In the genomic region with DNA sequence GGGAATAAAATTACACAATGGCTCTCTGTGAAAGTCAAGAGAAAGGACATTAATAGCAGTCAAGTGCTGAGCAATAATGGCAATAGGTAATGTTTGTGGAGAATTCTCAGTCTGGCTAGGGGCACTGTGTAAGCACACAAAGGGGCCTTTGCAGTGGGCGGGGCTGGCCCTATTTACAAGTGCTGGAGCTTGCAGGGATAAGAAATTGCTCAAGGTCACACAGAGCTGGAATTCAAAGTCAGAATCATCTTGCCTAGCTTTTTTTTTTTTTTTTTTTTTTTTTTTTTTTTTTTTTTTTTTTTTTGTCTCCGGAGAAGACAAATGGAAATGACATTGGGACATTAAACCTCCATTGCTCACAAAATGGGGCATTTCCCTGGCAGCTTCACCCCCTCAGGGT, we compare ENCODE assay signal across 23 mouse cellular contexts.
A peak's percentile ranks its signal among the peaks of the same experiment; 100 is the strongest.
DNase-seq lines count a peak whose midpoint lies in the region; ATAC-seq and TF ChIP-seq lines count a peak whose summit lies in the region.
"Had no signal": no experiment of that assay in that cellular context is flagged by ENCODE, and none has a peak within 500 bp of the region (broad histone marks: within the 10 kb centered on the region; RNA-seq: fewer than 3 reads in every experiment).

No protein-coding gene starts in this region.

- 79% methylated on average over 2 of the region's 2 CpGs for WGBS in forebrain, embryonic 11.5 days
- 69% methylated on average over 2 of the region's 2 CpGs for WGBS in forebrain, embryonic 16.5 days
- WGBS in neural tube, embryonic 11.5 days, result 67% methylated on average over 2 of the region's 2 CpGs
- 74% methylated on average over 2 of the region's 2 CpGs for WGBS in neural tube, embryonic 15.5 days

- TF ChIP-seq CTCF in brain, embryonic 14.5 days (IDR thresholded peaks at IDR 0.05; ENCODE audit: borderline replicate concordance, extremely low read depth, insufficient read depth, insufficient read length), result no peak

- no peak overlapping the region for H3K27ac ChIP-seq in forebrain, embryonic 11.5 days (ENCODE audit: low read depth, low read length)
- H3K27ac ChIP-seq in forebrain, embryonic 16.5 days (ENCODE audit: low read length), result no peak overlapping the region
- no peak overlapping the region for H3K27ac ChIP-seq in neural tube, embryonic 11.5 days (ENCODE audit: low read depth, low read length)
- no peak overlapping the region for H3K27ac ChIP-seq in neural tube, embryonic 15.5 days (replicated peaks)
- H3K27ac ChIP-seq: embryonic facial prominence, embryonic 10.5 days; embryonic facial prominence, embryonic 13.5 days; forebrain, embryonic 13.5 days; gastrocnemius, adult 2 months; hindbrain, embryonic 12.5 days; hindbrain, embryonic 15.5 days had no signal

- no peaks in the 10 kb centered on the region for H3K27me3 ChIP-seq in forebrain, embryonic 11.5 days (ENCODE audit: control insufficient read depth, insufficient read depth, low read length)
- no peaks in the 10 kb centered on the region for H3K27me3 ChIP-seq in forebrain, embryonic 16.5 days (replicated peaks; ENCODE audit: control insufficient read depth, insufficient read depth, low read length)
- no peaks in the 10 kb centered on the region for H3K27me3 ChIP-seq in neural tube, embryonic 11.5 days (ENCODE audit: control insufficient read depth, insufficient read depth, low read length)
- no peaks in the 10 kb centered on the region for H3K27me3 ChIP-seq in neural tube, embryonic 15.5 days (replicated peaks)
- H3K27me3 ChIP-seq: embryonic facial prominence, embryonic 13.5 days; forebrain, embryonic 13.5 days; hindbrain, embryonic 12.5 days; hindbrain, embryonic 15.5 days had no signal

- no peak overlapping the region for H3K9ac ChIP-seq in forebrain, embryonic 11.5 days (ENCODE audit: low read length)
- no peak overlapping the region for H3K9ac ChIP-seq in forebrain, embryonic 16.5 days (replicated peaks; ENCODE audit: low read depth, low read length)
- H3K9ac ChIP-seq in neural tube, embryonic 11.5 days (ENCODE audit: low read length), result no peak overlapping the region
- H3K9ac ChIP-seq in neural tube, embryonic 15.5 days (replicated peaks), result no peak overlapping the region
- H3K9ac ChIP-seq: embryonic facial prominence, embryonic 13.5 days; forebrain, embryonic 13.5 days; forebrain, postnatal 0 days; hindbrain, embryonic 12.5 days; hindbrain, embryonic 15.5 days had no signal

- peak; percentile 30; the same call in 1 of the 2 replicates for ATAC-seq in forebrain, embryonic 11.5 days (replicated peaks; ENCODE audit: low FRiP score)
- no peak for ATAC-seq in forebrain, embryonic 16.5 days
- no peak for ATAC-seq in neural tube, embryonic 11.5 days (ENCODE audit: insufficient read depth, low FRiP score, low TSS enrichment)
- ATAC-seq in neural tube, embryonic 15.5 days (ENCODE audit: low FRiP score), result no peak
- ATAC-seq: forebrain, embryonic 13.5 days; forebrain, postnatal 0 days had no signal

- TF ChIP-seq POLR2A in brain, embryonic 14.5 days (IDR thresholded peaks at IDR 0.05; ENCODE audit: borderline replicate concordance, extremely low read depth, insufficient read depth, insufficient read length, poor library complexity, severe bottlenecking), result no peak

- no peaks in the 10 kb centered on the region for H3K36me3 ChIP-seq in forebrain, embryonic 11.5 days (ENCODE audit: control insufficient read depth, insufficient read depth, low read length)
- no peaks in the 10 kb centered on the region for H3K36me3 ChIP-seq in forebrain, embryonic 16.5 days (ENCODE audit: control insufficient read depth, insufficient read depth)
- no peaks in the 10 kb centered on the region for H3K36me3 ChIP-seq in neural tube, embryonic 11.5 days (ENCODE audit: control insufficient read depth, insufficient read depth, low read length)
- no peaks in the 10 kb centered on the region for H3K36me3 ChIP-seq in neural tube, embryonic 15.5 days
- H3K36me3 ChIP-seq: embryonic facial prominence, embryonic 10.5 days; embryonic facial prominence, embryonic 13.5 days; hindbrain, embryonic 12.5 days; hindbrain, embryonic 15.5 days had no signal

- H3K4me1 ChIP-seq in forebrain, embryonic 11.5 days (replicated peaks; ENCODE audit: control insufficient read depth, insufficient read depth, low read length), result no peaks in the 10 kb centered on the region
- no peaks in the 10 kb centered on the region for H3K4me1 ChIP-seq in forebrain, embryonic 16.5 days (replicated peaks; ENCODE audit: control insufficient read depth, insufficient read depth, low read length)
- no peaks in the 10 kb centered on the region for H3K4me1 ChIP-seq in neural tube, embryonic 11.5 days (ENCODE audit: control insufficient read depth, insufficient read depth, low read length)
- H3K4me1 ChIP-seq in neural tube, embryonic 15.5 days, result no peaks in the 10 kb centered on the region
- H3K4me1 ChIP-seq: embryonic facial prominence, embryonic 10.5 days; embryonic facial prominence, embryonic 13.5 days; forebrain, embryonic 13.5 days; hindbrain, embryonic 12.5 days; hindbrain, embryonic 15.5 days had no signal

- no peak overlapping the region for H3K4me3 ChIP-seq in forebrain, embryonic 11.5 days (ENCODE audit: low read depth, low read length)
- no peak overlapping the region for H3K4me3 ChIP-seq in forebrain, embryonic 16.5 days (replicated peaks; ENCODE audit: low read length)
- no peak overlapping the region for H3K4me3 ChIP-seq in neural tube, embryonic 11.5 days (ENCODE audit: low read depth, low read length)
- no peak overlapping the region for H3K4me3 ChIP-seq in neural tube, embryonic 15.5 days (replicated peaks)
- H3K4me3 ChIP-seq: embryonic facial prominence, embryonic 10.5 days; embryonic facial prominence, embryonic 13.5 days; erythroblast, embryonic 14.5 days; forebrain, embryonic 13.5 days; gastrocnemius, adult 2 months; hindbrain, embryonic 12.5 days; hindbrain, embryonic 15.5 days had no signal

- no peak for DNase-seq in forebrain, embryonic 11.5 days (ENCODE audit: low spot score)
- peak; percentile 11 for DNase-seq in neural tube, embryonic 11.5 days (ENCODE audit: low spot score)
- peak; percentile 19 for DNase-seq in brain, embryonic 14.5 days (ENCODE audit: low read depth)
- DNase-seq in urinary bladder, postnatal 4 days (ENCODE audit: low spot score in 2 of 2), result no peak
- DNase-seq: adrenal gland, postnatal 10 days; adrenal gland, postnatal 36 days; cerebellum, adult 11-12 months; cerebellum, adult 8-10 months; cerebellum, postnatal 10 days; cerebellum, postnatal 36 days; embryo, embryonic 11 days; forebrain, postnatal 0 days; gastrocnemius, adult 2 months; gastrocnemius, postnatal 14 days had no signal

- H3K4me2 ChIP-seq in forebrain, embryonic 11.5 days (ENCODE audit: low read depth, low read length, severe bottlenecking), result no peak overlapping the region
- H3K4me2 ChIP-seq in forebrain, embryonic 16.5 days (ENCODE audit: low read length), result no peak overlapping the region
- H3K4me2 ChIP-seq in neural tube, embryonic 11.5 days (ENCODE audit: low read depth), result no peak overlapping the region
- no peak overlapping the region for H3K4me2 ChIP-seq in neural tube, embryonic 15.5 days
- H3K4me2 ChIP-seq: embryonic facial prominence, embryonic 13.5 days; forebrain, embryonic 13.5 days; heart, embryonic 11.5 days; hindbrain, embryonic 12.5 days; hindbrain, embryonic 15.5 days had no signal

- H3K9me3 ChIP-seq in forebrain, embryonic 11.5 days (ENCODE audit: control insufficient read depth, low read length), result no peaks in the 10 kb centered on the region
- no peaks in the 10 kb centered on the region for H3K9me3 ChIP-seq in forebrain, embryonic 16.5 days (ENCODE audit: control insufficient read depth, low read length)
- H3K9me3 ChIP-seq in neural tube, embryonic 11.5 days (ENCODE audit: control insufficient read depth, low read length), result no peaks in the 10 kb centered on the region
- H3K9me3 ChIP-seq in neural tube, embryonic 15.5 days (replicated peaks), result no peaks in the 10 kb centered on the region
- H3K9me3 ChIP-seq: embryonic facial prominence, embryonic 10.5 days; embryonic facial prominence, embryonic 13.5 days; forebrain, embryonic 13.5 days; hindbrain, embryonic 12.5 days; hindbrain, embryonic 15.5 days had no signal

Comparison
In these comparisons a context has a peak if more than half of its experiments do, and no peak if none do; other contexts are left out.
1. DNase-seq: peak in neural tube, embryonic 11.5 days (single experiment) and brain, embryonic 14.5 days (single experiment); none in forebrain, embryonic 11.5 days (single experiment) and urinary bladder, postnatal 4 days (0 of 2).